Mouse (Mus musculus): ENCODE measurements at regions not wholly inside any gene's neighbourhood (a gene's known extent, or its start where the extent isn't known, plus 50 kb on each side); places are given as distances from the start of the nearest gene placed in this dataset.

GRCm38 (mm10) chr1:163190841-163191240 lies 105.4 kb upstream of the Mroh9 start:
- no peak overlapping the region for H3K9ac ChIP-seq
- no peaks in the 10 kb centered on the region for H3K9me3 ChIP-seq
- H3K4me2 ChIP-seq (replicated peaks): no peak overlapping the region
- no peak for ATAC-seq
- no peaks in the 10 kb centered on the region for H3K36me3 ChIP-seq
- H3K27me3 ChIP-seq (replicated peaks): no peaks in the 10 kb centered on the region
- H3K27ac ChIP-seq: no peak overlapping the region
- no peak overlapping the region for H3K4me3 ChIP-seq (replicated peaks)
- H3K4me1 ChIP-seq (replicated peaks): no peaks in the 10 kb centered on the region
- WGBS: 69% methylated on average over 2 of the region's 2 CpGs

GRCm38 (mm10) chr1:163181851-163182250 lies 96.4 kb upstream of the Mroh9 start:
- ATAC-seq: no peak
- no peaks in the 10 kb centered on the region for H3K27me3 ChIP-seq (replicated peaks)
- no peaks in the 10 kb centered on the region for H3K4me1 ChIP-seq (replicated peaks)
- H3K36me3 ChIP-seq: no peaks in the 10 kb centered on the region
- WGBS: 76% methylated on average over 2 of the region's 2 CpGs
- H3K9ac ChIP-seq: no peak overlapping the region
- H3K27ac ChIP-seq: no peak overlapping the region
- H3K4me3 ChIP-seq (replicated peaks): no peak overlapping the region
- no peaks in the 10 kb centered on the region for H3K9me3 ChIP-seq
- no peak overlapping the region for H3K4me2 ChIP-seq (replicated peaks)

GRCm38 (mm10) chr1:163177011-163177410 lies 91.5 kb upstream of the Mroh9 start:
- Histone ChIP-seq H3K9ac (no peak overlapping the region), H3K36me3 (no peaks in the 10 kb centered on the region), H3K4me3 (replicated peaks) (no peak overlapping the region), H3K4me1 (replicated peaks) (no peaks in the 10 kb centered on the region), H3K27ac (no peak overlapping the region), H3K9me3 (no peaks in the 10 kb centered on the region), H3K4me2 (replicated peaks) (no peak overlapping the region), H3K27me3 (replicated peaks) (no peaks in the 10 kb centered on the region)
- no peak for ATAC-seq
- WGBS: 30% methylated on average over 3 of the region's 3 CpGs

GRCm38 (mm10) chr1:163167051-163167450 lies 81.6 kb upstream of the Mroh9 start:
- no peaks in the 10 kb centered on the region for H3K9me3 ChIP-seq

GRCm38 (mm10) chr1:163163636-163164035 lies 78.2 kb upstream of the Mroh9 start:
- 55% methylated on average over 2 of the region's 2 CpGs for WGBS
- H3K4me1 ChIP-seq (replicated peaks): no peaks in the 10 kb centered on the region
- no peak overlapping the region for H3K27ac ChIP-seq
- H3K4me2 ChIP-seq (replicated peaks): no peak overlapping the region
- ATAC-seq: no peak
- H3K27me3 ChIP-seq (replicated peaks): no peaks in the 10 kb centered on the region
- H3K9ac ChIP-seq: no peak overlapping the region
- H3K4me3 ChIP-seq (replicated peaks): no peak overlapping the region
- no peaks in the 10 kb centered on the region for H3K36me3 ChIP-seq
- H3K9me3 ChIP-seq: no peaks in the 10 kb centered on the region

More at GRCm38 (mm10) chr1:163167051-163167450, 81.6 kb upstream of the Mroh9 start:
- no peaks in the 10 kb centered on the region for H3K36me3 ChIP-seq
- no peak overlapping the region for H3K4me2 ChIP-seq (replicated peaks)
- no peak overlapping the region for H3K4me3 ChIP-seq (replicated peaks)
- H3K4me1 ChIP-seq (replicated peaks): no peaks in the 10 kb centered on the region
- H3K9ac ChIP-seq: no peak overlapping the region
- H3K27me3 ChIP-seq (replicated peaks): no peaks in the 10 kb centered on the region
- no peak for ATAC-seq
- no peak overlapping the region for H3K27ac ChIP-seq

GRCm38 (mm10) chr1:163159911-163160310 lies 74.4 kb upstream of the Mroh9 start:
- Histone ChIP-seq H3K27me3 (replicated peaks) (no peaks in the 10 kb centered on the region), H3K4me3 (replicated peaks) (no peak overlapping the region), H3K9me3 (no peaks in the 10 kb centered on the region), H3K4me1 (replicated peaks) (no peaks in the 10 kb centered on the region), H3K9ac (no peak overlapping the region), H3K27ac (no peak overlapping the region), H3K36me3 (no peaks in the 10 kb centered on the region), H3K4me2 (replicated peaks) (no peak overlapping the region)
- no peak for ATAC-seq
- 28% methylated on average over 3 of the region's 3 CpGs for WGBS

- no peaks in the 10 kb centered on the region for H3K4me1 ChIP-seq (replicated peaks)
- no peaks in the 10 kb centered on the region for H3K36me3 ChIP-seq
- ATAC-seq: no peak
- H3K4me3 ChIP-seq (replicated peaks): no peak overlapping the region
- no peak overlapping the region for H3K27ac ChIP-seq
- no peak overlapping the region for H3K4me2 ChIP-seq (replicated peaks)
- no peaks in the 10 kb centered on the region for H3K27me3 ChIP-seq (replicated peaks)
- H3K9ac ChIP-seq: no peak overlapping the region
- 63% methylated on average over 5 of the region's 5 CpGs for WGBS
- no peaks in the 10 kb centered on the region for H3K9me3 ChIP-seq
Measured at GRCm38 (mm10) chr1:163158491-163158890, 73.0 kb upstream of the Mroh9 start.

GRCm38 (mm10) chr1:163150203-163150855 lies 64.9 kb upstream of the Mroh9 start:
- no peaks in the 10 kb centered on the region for H3K9me3 ChIP-seq
- no peaks in the 10 kb centered on the region for H3K4me1 ChIP-seq (replicated peaks)
- H3K27me3 ChIP-seq (replicated peaks): no peaks in the 10 kb centered on the region
- H3K4me3 ChIP-seq (replicated peaks): no peak overlapping the region
- ATAC-seq: peak; percentile 86
- 30% methylated on average over 13 of the region's 13 CpGs for WGBS
- no peak overlapping the region for H3K9ac ChIP-seq
- H3K4me2 ChIP-seq (replicated peaks): peak overlapping the region; percentile 38
- H3K36me3 ChIP-seq: no peaks in the 10 kb centered on the region
- no peak overlapping the region for H3K27ac ChIP-seq

- H3K9ac ChIP-seq: no peak overlapping the region
- no peaks in the 10 kb centered on the region for H3K36me3 ChIP-seq
- H3K9me3 ChIP-seq: no peaks in the 10 kb centered on the region
- no peak overlapping the region for H3K4me3 ChIP-seq (replicated peaks)
- H3K27me3 ChIP-seq (replicated peaks): no peaks in the 10 kb centered on the region
- no peak for ATAC-seq
- H3K4me2 ChIP-seq (replicated peaks): no peak overlapping the region
- H3K4me1 ChIP-seq (replicated peaks): no peaks in the 10 kb centered on the region
- 68% methylated on average over 1 of the region's 1 CpGs for WGBS
- H3K27ac ChIP-seq: no peak overlapping the region
Measured at GRCm38 (mm10) chr1:163146641-163147040, 61.2 kb upstream of the Mroh9 start.

- no peak for ATAC-seq
- Histone ChIP-seq H3K27me3 (replicated peaks) (no peaks in the 10 kb centered on the region), H3K27ac (no peak overlapping the region), H3K36me3 (no peaks in the 10 kb centered on the region), H3K4me3 (replicated peaks) (no peak overlapping the region), H3K9me3 (no peaks in the 10 kb centered on the region), H3K4me1 (replicated peaks) (no peaks in the 10 kb centered on the region), H3K4me2 (replicated peaks) (no peak overlapping the region), H3K9ac (no peak overlapping the region)
- 87% methylated on average over 1 of the region's 1 CpGs for WGBS
Measured at GRCm38 (mm10) chr1:163143113-163143512, 57.6 kb upstream of the Mroh9 start.

GRCm38 (mm10) chr1:163141471-163141870 lies 56.0 kb upstream of the Mroh9 start:
- H3K27ac ChIP-seq: no peak overlapping the region
- H3K4me1 ChIP-seq (replicated peaks): no peaks in the 10 kb centered on the region
- no peak for ATAC-seq
- no peaks in the 10 kb centered on the region for H3K27me3 ChIP-seq (replicated peaks)
- H3K4me2 ChIP-seq (replicated peaks): no peak overlapping the region
- WGBS: 77% methylated on average over 1 of the region's 1 CpGs
- H3K4me3 ChIP-seq (replicated peaks): no peak overlapping the region
- no peaks in the 10 kb centered on the region for H3K36me3 ChIP-seq
- no peaks in the 10 kb centered on the region for H3K9me3 ChIP-seq
- H3K9ac ChIP-seq: no peak overlapping the region

GRCm38 (mm10) chr1:163138179-163138578 lies 52.7 kb upstream of the Mroh9 start:
- no peak overlapping the region for H3K27ac ChIP-seq
- no peak for ATAC-seq
- H3K4me1 ChIP-seq (replicated peaks): no peaks in the 10 kb centered on the region
- no peaks in the 10 kb centered on the region for H3K9me3 ChIP-seq
- WGBS: 19% methylated on average over 1 of the region's 1 CpGs
- no peak overlapping the region for H3K4me3 ChIP-seq (replicated peaks)
- no peak overlapping the region for H3K9ac ChIP-seq
- H3K4me2 ChIP-seq (replicated peaks): no peak overlapping the region
- no peaks in the 10 kb centered on the region for H3K27me3 ChIP-seq (replicated peaks)
- H3K36me3 ChIP-seq: no peaks in the 10 kb centered on the region

Measured in intestine, embryonic 15.5 days (tissue).